Mouse (Mus musculus) embryonic facial prominence, embryonic 11.5 days (tissue): ENCODE measurements at regions not wholly inside any gene's neighbourhood (a gene's known extent, or its start where the extent isn't known, plus 50 kb on each side); places are given as distances from the start of the nearest gene placed in this dataset.

Experiments
- ATAC-seq: fragments of 200-750 bp; cut with Nextera tagmentation; replicated peaks from 2 replicates; pipeline ENCODE4 v1.8.0; 2017; ENCODE audit warnings: low read depth; ENCODE audit not compliant: insufficient number of reproducible peaks, low FRiP score, low TSS enrichment
- DNase-seq: peaks from one replicate; pipeline ENCODE4 v3.0.0-alpha.2; 2015; ENCODE audit warnings: low spot score
- H3K27ac ChIP-seq: fragments of 300-500 bp; sonication (generic); replicated peaks from 2 replicates; pipeline ENCODE4 v1.5.1; 2014; ENCODE audit warnings: mild to moderate bottlenecking, low read depth, low read length, control low read depth
- H3K27me3 ChIP-seq: fragments of 300-500 bp; sonication (generic); 2 replicates; pipeline ENCODE4 v1.6.1; 2014; ENCODE audit warnings: mild to moderate bottlenecking, low read length, moderate library complexity, mixed read lengths; ENCODE audit not compliant: control insufficient read depth, insufficient read depth
- H3K36me3 ChIP-seq: fragments of 300-500 bp; sonication (generic); replicated peaks from 2 replicates; pipeline ENCODE4 v1.6.1; 2014; ENCODE audit warnings: low read depth, mild to moderate bottlenecking, low read length, moderate library complexity, mixed read lengths; ENCODE audit not compliant: control insufficient read depth, insufficient read depth
- H3K4me1 ChIP-seq: fragments of 300-500 bp; sonication (generic); 2 replicates; pipeline ENCODE4 v1.6.1; 2014; ENCODE audit warnings: low read length, mixed read lengths; ENCODE audit not compliant: control insufficient read depth, insufficient read depth
- H3K4me2 ChIP-seq: fragments of 300-500 bp; sonication (generic); 2 replicates; pipeline ENCODE4 v1.6.1; 2014; ENCODE audit warnings: low read depth, mild to moderate bottlenecking, control low read depth, low read length, moderate library complexity
- H3K4me3 ChIP-seq: fragments of 300-500 bp; sonication (generic); 2 replicates; pipeline ENCODE4 v1.5.1; 2014; ENCODE audit warnings: low read depth, low read length, control low read depth
- H3K9ac ChIP-seq: fragments of 300-500 bp; sonication (generic); replicated peaks from 2 replicates; pipeline ENCODE4 v1.6.1; 2014; ENCODE audit warnings: mild to moderate bottlenecking, control low read depth, low read length
- H3K9me3 ChIP-seq: fragments of 300-500 bp; sonication (generic); replicated peaks from 2 replicates; pipeline ENCODE4 v1.6.1; 2016; ENCODE audit warnings: mild to moderate bottlenecking, low read length, inconsistent platforms, mixed read lengths; ENCODE audit not compliant: control insufficient read depth
- WGBS: fragments of 180-500 bp; shearing (Covaris S2); extraction: QIAGEN DNeasy Blood & Tissue Kit; methylation state at CpG from one replicate; pipeline ENCODE4 v1.1.7; 2014; 5-methylcytosine and 5-hydroxymethylcytosine counted together

DNA sequence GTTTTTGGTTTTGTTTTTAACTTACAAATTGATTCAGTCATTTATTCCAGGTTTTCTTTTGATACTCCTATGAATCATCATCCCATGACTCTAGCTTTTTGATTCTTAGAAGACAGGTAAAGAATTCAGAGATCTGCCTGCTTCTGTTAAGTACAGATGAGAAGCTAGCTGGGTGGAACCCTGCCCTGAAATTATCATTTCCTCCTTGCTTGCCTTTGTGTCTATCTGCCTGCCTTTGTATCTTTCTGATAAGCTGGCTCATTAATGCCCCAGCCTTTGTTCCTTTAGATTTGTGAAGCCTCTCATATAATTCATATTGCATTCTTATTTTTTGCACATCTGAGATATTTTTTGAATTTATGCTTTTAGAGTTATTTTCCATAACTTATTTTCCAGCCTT, 167.6 kb upstream of the Gm49339 start:
- no peaks in the 10 kb centered on the region for H3K4me1 ChIP-seq
- no peak for DNase-seq
- H3K27ac ChIP-seq = no peak overlapping the region
- no peaks in the 10 kb centered on the region for H3K27me3 ChIP-seq
- H3K36me3 ChIP-seq = no peaks in the 10 kb centered on the region
- no peak overlapping the region for H3K9ac ChIP-seq
- H3K4me3 ChIP-seq = no peak overlapping the region
- ATAC-seq = no peak
- H3K4me2 ChIP-seq = no peak overlapping the region
- H3K9me3 ChIP-seq = no peaks in the 10 kb centered on the region

- H3K9me3 ChIP-seq = no peaks in the 10 kb centered on the region
- WGBS = 74% methylated on average over 2 of the region's 2 CpGs
- H3K9ac ChIP-seq = no peak overlapping the region
- no peaks in the 10 kb centered on the region for H3K36me3 ChIP-seq
- H3K27me3 ChIP-seq = no peaks in the 10 kb centered on the region
- H3K4me3 ChIP-seq = no peak overlapping the region
- H3K27ac ChIP-seq = no peak overlapping the region
- H3K4me2 ChIP-seq = no peak overlapping the region
- ATAC-seq (no peak), DNase-seq (no peak)
- H3K4me1 ChIP-seq = no peaks in the 10 kb centered on the region
Measured at GRCm38 (mm10) chr10:51320207-51320606, 160.2 kb upstream of the Gm49339 start.

DNA sequence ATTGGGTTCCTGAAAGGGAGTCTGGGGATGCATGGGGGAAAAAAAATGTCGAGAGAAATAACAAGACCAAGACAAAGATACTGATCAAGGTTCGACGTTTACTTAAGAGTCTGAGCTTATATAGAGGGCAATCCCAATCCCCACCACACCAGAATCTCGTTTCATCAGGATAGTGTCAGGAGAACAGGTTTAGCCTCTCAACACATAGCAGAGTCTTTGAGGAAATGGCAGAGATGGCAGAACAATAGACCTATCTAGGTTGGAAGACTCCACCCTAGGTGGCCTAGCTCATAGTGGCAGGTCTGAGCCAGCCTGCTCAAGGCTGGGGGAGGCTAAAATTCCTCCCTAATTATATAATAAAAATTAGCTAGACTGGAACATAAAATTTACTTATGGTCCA, 151.6 kb upstream of the Gm49339 start:
- H3K4me3 ChIP-seq = no peak overlapping the region
- H3K4me2 ChIP-seq = no peak overlapping the region
- H3K9me3 ChIP-seq = no peaks in the 10 kb centered on the region
- 79% methylated on average over 4 of the region's 4 CpGs for WGBS
- ATAC-seq (no peak), DNase-seq (no peak)
- no peaks in the 10 kb centered on the region for H3K4me1 ChIP-seq
- no peak overlapping the region for H3K9ac ChIP-seq
- no peaks in the 10 kb centered on the region for H3K36me3 ChIP-seq
- H3K27ac ChIP-seq = no peak overlapping the region
- H3K27me3 ChIP-seq = no peaks in the 10 kb centered on the region

DNA sequence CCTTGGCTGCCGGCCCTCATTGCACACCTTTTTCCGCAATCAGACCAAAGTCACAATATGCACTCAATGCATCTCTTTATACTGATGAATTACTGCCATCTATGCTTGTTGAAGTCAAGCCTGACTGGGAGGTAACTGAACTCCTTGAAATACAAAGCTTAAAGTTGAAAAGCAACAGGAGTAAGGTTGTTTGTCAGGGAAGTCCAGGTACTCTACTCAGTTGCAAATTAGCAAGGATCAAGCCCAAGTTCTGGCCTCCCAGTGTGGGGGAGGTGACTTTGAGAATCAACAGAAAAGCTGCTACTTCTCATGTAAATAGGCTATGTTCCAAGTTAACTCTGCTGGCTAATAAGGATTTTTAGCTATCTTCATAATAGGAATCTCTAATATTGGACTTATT, 151.0 kb upstream of the Gm49339 start:
- Histone ChIP-seq H3K4me1 (no peaks in the 10 kb centered on the region), H3K4me3 (no peak overlapping the region), H3K9ac (no peak overlapping the region), H3K27me3 (no peaks in the 10 kb centered on the region), H3K27ac (no peak overlapping the region), H3K36me3 (no peaks in the 10 kb centered on the region), H3K9me3 (no peaks in the 10 kb centered on the region), H3K4me2 (no peak overlapping the region)
- no peak for DNase-seq
- ATAC-seq = no peak
- WGBS = 96% methylated on average over 2 of the region's 2 CpGs
